Mouse (Mus musculus) liver, adult 10 weeks (tissue): ENCODE measurements around the gene Nsun2. TPM values are rescaled to one million over a fixed set of nuclear protein-coding genes. Genes with fewer than 3 reads are reported as not detected.

Experiments
- polyA plus RNA-seq: library from polyadenylated mRNA; stranded (reverse); fragments of 350-450 nt; fragmentation: Illumina TruSeq; extraction: RNeasy Lipid Tissue Mini Kit (QIAGEN cat#74804); gene quantifications from one replicate; pipeline ENCODE4 v1.2.3, GENCODE M21; 2014; ENCODE audit warnings: low read depth, low replicate concordance

The Nsun2 gene
- 47.0 TPM for polyA plus RNA-seq

DNA sequence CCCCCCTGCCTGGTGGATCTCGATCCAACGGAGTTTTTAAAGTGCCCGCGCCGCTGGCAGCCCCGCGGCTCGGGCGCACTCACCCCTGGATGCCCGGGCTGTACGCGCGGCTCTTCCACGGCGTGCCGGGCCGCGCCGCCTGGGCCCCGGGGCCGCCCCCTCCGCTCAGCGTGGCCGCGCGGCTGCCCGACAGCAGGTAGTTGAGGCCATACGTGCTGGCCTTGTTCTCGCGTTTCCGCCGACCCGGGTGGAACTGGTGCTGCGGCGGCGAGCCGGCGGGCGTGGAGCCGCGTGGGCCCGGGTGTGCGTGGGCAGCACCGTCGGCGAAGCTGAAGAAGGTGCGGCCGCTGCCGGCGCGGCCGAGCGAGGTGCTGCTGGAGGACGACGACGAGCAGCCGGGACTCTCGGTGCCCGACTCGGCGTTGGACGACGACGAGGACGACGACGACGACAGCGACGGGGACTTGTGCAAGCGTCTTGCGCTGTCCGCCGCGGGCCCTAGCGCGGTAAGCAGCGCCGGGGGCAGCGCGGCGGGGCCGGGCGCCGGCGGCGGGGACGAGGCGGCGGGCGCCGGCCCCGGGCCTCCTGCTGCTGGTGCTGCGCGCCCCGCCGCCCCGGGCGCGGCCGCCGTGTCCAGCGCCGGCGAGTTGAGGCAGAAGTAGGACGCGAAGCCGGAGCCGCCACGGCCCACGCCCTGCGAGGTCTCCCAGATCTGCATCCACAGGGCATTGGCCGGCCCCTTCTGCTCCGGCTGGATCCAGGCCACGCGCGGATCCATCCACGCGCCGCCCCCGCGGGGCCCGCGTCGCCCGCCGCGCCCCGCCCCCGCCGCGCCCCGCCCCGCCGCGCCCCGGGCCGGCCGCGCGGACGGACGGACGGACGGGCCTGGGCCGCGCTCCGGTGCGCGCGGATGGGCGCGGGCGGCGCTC is at the start of gene Nsun2:
Gene Nsun2, plus strand, starts transcription at position 342 of the 929 bp plus-strand sequence.

DNA sequence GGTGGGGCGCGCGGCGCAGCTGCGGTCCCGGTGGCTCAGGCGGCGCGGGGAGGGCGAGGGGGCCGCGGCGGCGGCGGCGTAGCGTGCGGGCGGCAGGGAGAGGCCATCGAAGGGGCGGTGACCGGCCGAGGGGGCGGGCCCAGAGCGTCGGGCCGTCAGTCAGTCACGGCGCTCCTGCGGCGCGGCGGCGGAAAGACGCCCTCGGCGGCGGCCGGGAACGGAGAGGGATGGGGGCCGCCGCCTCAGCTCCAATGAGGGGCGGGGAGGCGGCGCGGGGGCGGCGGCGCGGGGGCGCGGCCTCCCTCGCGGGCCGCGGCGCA is 748 bp downstream of the Nsun2 start, which contains the start of gene Tent4a:
Gene Tent4a, minus strand, starts transcription at position 284 of the 320 bp plus-strand sequence.

DNA sequence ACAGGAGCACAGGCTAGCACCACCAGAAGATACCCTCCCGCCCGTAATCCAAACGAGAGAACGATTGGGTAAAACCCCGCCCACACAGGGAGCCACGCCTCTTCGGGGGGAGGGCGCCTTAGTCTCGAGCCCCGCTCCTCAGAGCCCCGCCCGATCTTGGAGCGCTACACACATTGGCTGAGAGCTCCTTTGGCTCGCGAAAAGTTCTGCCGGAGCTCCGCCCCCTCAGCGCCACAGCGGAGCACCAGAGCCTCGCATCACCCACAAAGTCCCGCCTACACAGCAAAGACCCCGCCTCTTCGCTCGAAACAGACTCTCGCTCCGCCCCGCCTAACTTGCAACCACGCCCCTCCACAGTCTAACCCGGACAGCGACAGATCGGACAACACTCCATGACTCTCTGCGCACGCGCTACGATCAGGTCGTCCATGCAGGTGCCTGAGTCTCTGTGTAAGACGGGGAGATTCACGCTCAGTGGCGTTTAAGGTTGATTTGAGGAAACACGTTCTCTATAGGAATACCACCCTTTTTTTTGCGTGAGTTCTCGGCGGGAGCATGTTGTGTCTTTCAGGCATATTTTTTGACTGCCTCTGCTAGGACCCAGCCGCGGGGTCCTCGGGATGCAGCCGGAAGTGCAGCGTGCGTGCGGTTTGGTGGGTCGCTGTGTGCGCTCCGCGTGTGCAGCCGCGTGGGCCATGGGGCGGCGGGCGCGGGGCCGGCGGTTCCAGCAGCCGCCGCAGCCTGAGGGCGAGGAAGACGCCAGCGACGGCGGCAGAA is 78.0 kb downstream of the Nsun2 start, which contains the start of gene Srd5a1:
Gene Srd5a1, minus strand, starts transcription at position 45 of the 777 bp plus-strand sequence.

Other genes starting within 250 kb of the Nsun2 start
- gene Tent4a, start 871 bp downstream of the Nsun2 start, polyA plus RNA-seq = 5.2 TPM
- gene Srd5a1, start 77.7 kb downstream of the Nsun2 start, polyA plus RNA-seq = 58.7 TPM
- not detected for gene Ube2ql1, start 206.1 kb downstream of the Nsun2 start, polyA plus RNA-seq